Mouse (Mus musculus) myocyte (in vitro differentiated cells): ENCODE results near the gene Map3k13.

Experiments used
- CEBPB ChIP-seq: IDR thresholded peaks from 2 replicates; pipeline ENCODE4 v1.6.1; 2011; ENCODE audit warnings: mild to moderate bottlenecking, moderate library complexity; ENCODE audit not compliant: poor library complexity, insufficient read depth, severe bottlenecking
- E2F4 ChIP-seq: IDR thresholded peaks from one replicate; pipeline ENCODE4 v1.6.1; 2011; ENCODE audit warnings: mild to moderate bottlenecking, control low read depth, moderate library complexity; ENCODE audit not compliant: insufficient read depth
- MAX ChIP-seq: IDR thresholded peaks from one replicate; pipeline ENCODE4 v1.6.1; 2011; ENCODE audit warnings: low read depth, mild to moderate bottlenecking, control low read depth
- MYOD1 ChIP-seq, 3 experiments: IDR thresholded peaks; one replicate each; pipeline ENCODE4 v1.6.1; 2011; ENCODE audit warnings: control low read depth in 2 of 3, low read depth in 2 of 3, mild to moderate bottlenecking in 2 of 3, moderate library complexity in 1 of 3; ENCODE audit not compliant: insufficient read length in 2 of 3, control insufficient read depth in 1 of 3
- MYOG ChIP-seq, 3 experiments: IDR thresholded peaks; one replicate each; pipeline ENCODE4 v1.6.1; 2011; ENCODE audit warnings: control low read depth in 2 of 3, low read depth in 2 of 3, mild to moderate bottlenecking in 2 of 3; ENCODE audit not compliant: insufficient read length in 2 of 3, control insufficient read depth in 1 of 3, insufficient read depth in 1 of 3
- POLR2A ChIP-seq: IDR thresholded peaks from one replicate; pipeline ENCODE4 v1.6.1; 2011; ENCODE audit warnings: low read depth, mild to moderate bottlenecking, control low read depth, moderate library complexity; ENCODE audit not compliant: insufficient read length
- POLR2AphosphoS2 ChIP-seq: IDR thresholded peaks from one replicate; pipeline ENCODE4 v1.6.1; 2011; ENCODE audit warnings: low read depth, control low read depth; ENCODE audit not compliant: insufficient read length
- USF1 ChIP-seq: IDR thresholded peaks from one replicate; pipeline ENCODE4 v1.6.1; 2011; ENCODE audit warnings: low read depth, mild to moderate bottlenecking, control low read depth, moderate library complexity

DNA sequence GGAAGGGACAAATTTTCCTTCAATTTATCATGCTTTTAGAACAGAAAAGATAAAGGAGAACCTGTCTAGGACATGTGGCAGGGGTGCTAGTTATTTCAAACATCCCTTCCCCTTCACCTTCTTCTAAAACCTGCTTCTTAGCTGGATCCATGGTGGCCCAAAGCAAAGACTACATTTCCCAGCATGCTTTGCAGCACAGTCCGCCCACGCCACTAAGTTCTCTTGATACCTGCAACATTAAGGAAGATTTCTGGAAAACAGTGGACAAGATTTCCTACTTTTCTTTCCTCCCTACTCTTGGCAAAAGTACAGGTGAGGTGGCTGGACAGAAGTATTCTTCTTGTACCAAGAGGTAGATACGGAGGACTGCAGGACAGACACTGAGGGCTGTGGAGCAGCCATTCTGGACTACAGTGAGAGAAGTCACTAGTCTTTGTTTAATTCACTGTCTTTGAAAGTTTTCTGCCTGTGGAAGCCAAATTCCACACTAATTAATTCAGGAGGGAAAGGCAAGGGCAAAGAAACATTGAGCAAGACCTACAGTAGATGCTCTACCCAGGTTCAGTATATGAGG lies 15.8 kb upstream of the Map3k13 start:
- TF ChIP-seq POLR2AphosphoS2 (no peak), E2F4 (no peak), POLR2A (no peak), USF1 (no peak), MYOG (IDR thresholded peaks at IDR 0.05; ENCODE audit: control insufficient read depth in 1 of 3, insufficient read depth in 1 of 3, insufficient read length in 2 of 3, low read depth in 2 of 3) (no peak), MYOD1 (IDR thresholded peaks at IDR 0.05; ENCODE audit: control insufficient read depth in 1 of 3, insufficient read length in 2 of 3, low read depth in 2 of 3) (no peak), CEBPB (no peak), MAX (no peak)
